Mouse (Mus musculus): ENCODE data around the gene St5. TPM values are rescaled to one million over a fixed set of nuclear protein-coding genes. Genes with fewer than 3 reads are reported as not detected.
A peak's percentile ranks its signal among the peaks of the same experiment; 100 is the strongest.

St5 gene
- polyA plus RNA-seq, 1 experiment from 2014 or later: 53.3 TPM

DNA sequence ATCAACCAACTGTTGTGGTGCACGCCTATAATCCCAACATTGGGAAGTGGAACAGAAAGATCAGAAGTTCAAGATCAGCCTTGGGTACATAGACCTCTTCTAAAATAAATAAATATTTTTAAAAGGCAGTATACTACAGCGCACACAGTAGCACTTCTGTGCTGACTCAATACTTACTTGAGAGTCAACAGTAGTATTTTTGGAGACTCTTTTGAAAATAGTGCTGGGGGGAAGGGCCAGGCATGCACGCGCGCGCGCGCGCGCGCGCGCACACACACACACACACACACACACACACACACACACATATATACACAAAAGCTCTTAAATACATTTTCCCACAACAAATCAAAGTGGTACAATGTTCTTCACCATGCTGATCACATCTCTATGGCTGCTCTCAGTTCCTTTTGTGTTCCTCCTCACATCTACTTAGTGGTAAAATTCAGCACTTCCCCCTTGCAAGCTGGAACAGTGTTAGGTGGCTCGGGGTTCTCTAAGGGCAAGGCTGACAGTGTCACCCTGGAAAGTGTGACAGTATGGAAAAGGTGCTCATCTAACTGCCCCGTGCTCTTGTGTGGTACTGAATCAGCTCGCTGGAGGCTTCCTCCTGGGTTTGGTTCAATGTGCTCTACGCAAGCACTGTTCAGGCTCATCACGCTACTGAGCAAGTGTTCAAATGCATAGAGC lies 60.0 kb downstream of the St5 start:
- Histone ChIP-seq H3K4me1 (ENCODE audit: control insufficient read depth, insufficient read depth, low read length) (peaks cover 8% of the 10 kb centered on the region), H3K27me3 (ENCODE audit: control insufficient read depth, insufficient read depth, low read length) (no peaks in the 10 kb centered on the region), H3K9ac (replicated peaks; ENCODE audit: low read depth, low read length) (no peak overlapping the region), H3K36me3 (ENCODE audit: control insufficient read depth, insufficient read depth, low read length) (no peaks in the 10 kb centered on the region), H3K4me2 (replicated peaks; ENCODE audit: low read depth, low read length) (no peak overlapping the region), H3K27ac (ENCODE audit: low read length) (no peak overlapping the region), H3K4me3 (ENCODE audit: low read depth, low read length) (no peak overlapping the region), H3K9me3 (ENCODE audit: control insufficient read depth, low read depth, low read length) (no peaks in the 10 kb centered on the region)
- no peak for ATAC-seq (ENCODE audit: insufficient number of reproducible peaks, insufficient read depth, low FRiP score, low read depth)
- WGBS: 94% methylated on average over 18 of the region's 18 CpGs

DNA sequence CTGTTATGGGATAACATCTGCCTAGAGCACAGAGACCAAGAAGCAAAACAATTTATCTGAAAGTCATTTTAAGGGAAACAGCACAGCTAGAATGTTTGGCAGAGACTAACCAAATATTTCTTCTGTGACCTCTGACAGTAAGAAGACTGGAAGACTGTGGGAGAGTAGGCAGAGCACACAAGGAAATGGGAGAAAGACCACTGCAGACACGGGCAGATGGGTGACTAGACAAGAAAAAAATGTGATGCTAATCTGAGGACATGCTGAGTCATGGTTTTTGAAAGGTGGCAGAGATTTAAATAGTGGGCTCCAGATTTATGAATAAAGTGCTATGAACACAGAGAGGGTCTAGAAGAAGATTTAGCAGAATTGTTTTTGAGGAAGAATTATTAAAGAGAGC lies 61.4 kb downstream of the St5 start:
- WGBS: 7% methylated on average over 1 of the region's 1 CpGs
- no peak for ATAC-seq (ENCODE audit: insufficient number of reproducible peaks, insufficient read depth, low FRiP score, low read depth)
- no peak overlapping the region for H3K9ac ChIP-seq (replicated peaks; ENCODE audit: low read depth, low read length)
- H3K27ac ChIP-seq (ENCODE audit: low read length): no peak overlapping the region
- no peaks in the 10 kb centered on the region for H3K36me3 ChIP-seq (ENCODE audit: control insufficient read depth, insufficient read depth, low read length)
- no peak overlapping the region for H3K4me3 ChIP-seq (ENCODE audit: low read depth, low read length)
- peaks cover 12% of the 10 kb centered on the region for H3K4me1 ChIP-seq (ENCODE audit: control insufficient read depth, insufficient read depth, low read length)
- no peaks in the 10 kb centered on the region for H3K27me3 ChIP-seq (ENCODE audit: control insufficient read depth, insufficient read depth, low read length)
- no peak overlapping the region for H3K4me2 ChIP-seq (replicated peaks; ENCODE audit: low read depth, low read length)
- no peaks in the 10 kb centered on the region for H3K9me3 ChIP-seq (ENCODE audit: control insufficient read depth, low read depth, low read length)

DNA sequence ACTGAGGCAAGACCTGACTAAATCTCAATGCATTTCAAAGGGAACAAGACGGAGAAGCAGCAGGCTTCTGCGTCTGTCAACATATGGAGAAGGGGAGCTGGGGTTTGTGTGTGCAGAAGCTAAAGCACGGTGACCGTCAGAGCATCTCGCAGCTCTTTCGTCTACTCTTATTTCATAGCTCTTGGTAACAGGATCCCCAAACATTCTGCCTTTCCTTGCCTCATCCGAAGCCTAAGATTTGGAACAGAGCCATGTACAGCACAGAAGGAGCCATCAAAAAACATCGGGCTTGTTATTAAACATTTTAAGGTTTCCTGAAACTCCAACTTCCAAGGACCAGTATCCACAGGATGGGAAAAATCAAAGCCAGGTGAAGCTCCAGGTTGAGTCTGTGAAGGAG lies 62.3 kb downstream of the St5 start:
- peaks cover 12% of the 10 kb centered on the region for H3K4me1 ChIP-seq (ENCODE audit: control insufficient read depth, insufficient read depth, low read length)
- H3K9ac ChIP-seq (replicated peaks; ENCODE audit: low read depth, low read length): no peak overlapping the region
- H3K9me3 ChIP-seq (ENCODE audit: control insufficient read depth, low read depth, low read length): no peaks in the 10 kb centered on the region
- no peaks in the 10 kb centered on the region for H3K36me3 ChIP-seq (ENCODE audit: control insufficient read depth, insufficient read depth, low read length)
- no peaks in the 10 kb centered on the region for H3K27me3 ChIP-seq (ENCODE audit: control insufficient read depth, insufficient read depth, low read length)
- WGBS: 57% methylated on average over 8 of the region's 8 CpGs
- no peak overlapping the region for H3K4me3 ChIP-seq (ENCODE audit: low read depth, low read length)
- no peak for ATAC-seq (ENCODE audit: insufficient number of reproducible peaks, insufficient read depth, low FRiP score, low read depth)
- H3K27ac ChIP-seq (ENCODE audit: low read length): no peak overlapping the region
- H3K4me2 ChIP-seq (replicated peaks; ENCODE audit: low read depth, low read length): no peak overlapping the region

DNA sequence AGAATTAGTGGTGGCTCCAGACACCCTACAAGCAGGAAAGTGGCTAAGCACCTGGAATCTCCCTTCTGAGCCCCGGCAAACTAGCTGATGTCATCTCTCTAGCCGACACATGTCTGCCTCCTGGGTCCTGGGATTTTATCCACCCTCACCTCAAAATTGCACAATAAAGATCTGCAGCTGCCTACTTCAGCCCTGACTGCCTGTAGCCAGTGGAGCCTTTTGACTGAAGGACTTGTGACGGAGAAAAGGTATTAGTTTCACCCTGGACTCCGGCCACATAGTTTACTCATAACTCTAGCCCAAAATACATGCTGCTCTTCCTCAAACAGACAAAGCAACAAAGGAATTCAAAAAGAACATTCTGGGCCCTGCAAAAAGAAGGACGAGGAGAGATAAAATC lies 66.0 kb downstream of the St5 start:
- WGBS: 52% methylated on average over 5 of the region's 5 CpGs
- Histone ChIP-seq H3K27ac (ENCODE audit: low read length) (no peak overlapping the region), H3K4me3 (ENCODE audit: low read depth, low read length) (no peak overlapping the region), H3K4me1 (ENCODE audit: control insufficient read depth, insufficient read depth, low read length) (peaks cover 12% of the 10 kb centered on the region), H3K9me3 (ENCODE audit: control insufficient read depth, low read depth, low read length) (no peaks in the 10 kb centered on the region), H3K4me2 (replicated peaks; ENCODE audit: low read depth, low read length) (no peak overlapping the region), H3K36me3 (ENCODE audit: control insufficient read depth, insufficient read depth, low read length) (no peaks in the 10 kb centered on the region), H3K27me3 (ENCODE audit: control insufficient read depth, insufficient read depth, low read length) (no peaks in the 10 kb centered on the region), H3K9ac (replicated peaks; ENCODE audit: low read depth, low read length) (no peak overlapping the region)
- no peak for ATAC-seq (ENCODE audit: insufficient number of reproducible peaks, insufficient read depth, low FRiP score, low read depth)

DNA sequence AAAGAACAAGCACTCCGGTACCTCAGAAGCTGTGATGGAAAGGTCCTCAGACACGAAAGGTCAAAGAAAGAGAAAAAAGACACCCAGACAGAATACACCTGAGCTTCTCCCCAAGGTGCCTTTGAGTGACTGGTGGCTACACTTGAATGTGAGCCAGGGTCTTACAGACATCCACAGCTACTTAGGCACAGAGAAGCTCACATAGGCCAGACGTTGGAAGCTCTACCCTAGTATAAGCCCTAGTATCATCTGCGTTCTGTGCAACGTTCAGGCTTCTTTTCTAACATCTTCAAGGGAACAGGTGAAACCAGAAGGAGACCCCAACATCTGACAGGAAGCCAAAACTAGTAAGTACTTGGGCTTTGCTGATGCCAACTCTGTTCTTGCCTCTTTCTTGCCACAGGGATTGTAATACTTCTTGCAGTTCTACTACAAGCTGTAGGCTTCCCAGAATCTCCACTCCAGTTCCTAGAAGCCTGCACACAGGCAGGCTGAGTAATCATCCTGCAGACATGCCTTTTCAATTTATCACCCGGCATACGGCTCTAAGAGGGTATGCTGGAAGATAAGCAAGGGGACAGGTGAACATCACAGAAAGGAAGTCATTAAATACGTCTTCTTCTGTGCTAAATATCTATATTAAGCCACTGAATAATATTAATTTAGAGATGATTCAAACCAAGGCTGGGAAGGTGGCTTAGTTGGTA lies 67.2 kb downstream of the St5 start:
- Histone ChIP-seq H3K27ac (ENCODE audit: low read length) (no peak overlapping the region), H3K4me2 (replicated peaks; ENCODE audit: low read depth, low read length) (no peak overlapping the region), H3K9ac (replicated peaks; ENCODE audit: low read depth, low read length) (no peak overlapping the region), H3K4me3 (ENCODE audit: low read depth, low read length) (no peak overlapping the region), H3K36me3 (ENCODE audit: control insufficient read depth, insufficient read depth, low read length) (no peaks in the 10 kb centered on the region), H3K27me3 (ENCODE audit: control insufficient read depth, insufficient read depth, low read length) (no peaks in the 10 kb centered on the region), H3K9me3 (ENCODE audit: control insufficient read depth, low read depth, low read length) (no peaks in the 10 kb centered on the region), H3K4me1 (ENCODE audit: control insufficient read depth, insufficient read depth, low read length) (peaks cover 4% of the 10 kb centered on the region)
- WGBS: 77% methylated on average over 8 of the region's 8 CpGs
- peak; percentile 49; the same call in 1 of the 2 replicates for ATAC-seq (ENCODE audit: insufficient number of reproducible peaks, insufficient read depth, low FRiP score, low read depth)

DNA sequence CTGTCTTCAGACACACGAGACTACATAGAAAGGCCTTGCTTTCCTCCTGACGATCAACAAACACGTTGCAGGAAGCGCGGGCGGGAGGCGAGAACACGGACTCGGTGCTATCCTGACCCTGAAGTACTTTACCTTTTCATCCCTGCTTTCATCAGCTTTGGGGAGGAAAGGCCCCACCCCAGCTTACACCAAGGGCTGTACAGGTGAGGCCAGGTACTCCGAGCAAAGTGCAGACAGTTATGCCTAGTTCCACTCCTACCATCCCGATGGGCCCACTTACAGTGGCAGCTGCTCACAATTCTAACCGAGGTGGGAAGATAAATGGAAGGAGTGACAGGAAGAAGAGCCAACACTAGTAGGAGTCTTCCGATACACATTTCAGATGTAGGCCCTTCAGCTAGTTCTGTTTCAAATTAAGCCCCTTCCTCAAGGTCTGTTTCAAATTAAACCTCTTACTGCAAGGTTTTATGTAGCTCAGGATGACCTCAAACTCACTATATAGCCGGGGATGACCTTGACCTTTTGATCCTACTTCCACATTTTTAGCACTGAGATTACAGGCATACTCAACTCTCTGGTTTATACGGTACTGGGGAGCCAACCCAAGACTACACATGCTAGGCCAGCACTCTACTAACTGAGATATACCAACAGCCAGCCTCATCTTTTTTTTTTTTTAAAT lies 69.9 kb downstream of the St5 start:
- Histone ChIP-seq H3K9me3 (ENCODE audit: control insufficient read depth, low read depth, low read length) (no peaks in the 10 kb centered on the region), H3K9ac (replicated peaks; ENCODE audit: low read depth, low read length) (no peak overlapping the region), H3K36me3 (ENCODE audit: control insufficient read depth, insufficient read depth, low read length) (no peaks in the 10 kb centered on the region), H3K4me3 (ENCODE audit: low read depth, low read length) (no peak overlapping the region), H3K27me3 (ENCODE audit: control insufficient read depth, insufficient read depth, low read length) (no peaks in the 10 kb centered on the region), H3K4me1 (ENCODE audit: control insufficient read depth, insufficient read depth, low read length) (peaks cover 20% of the 10 kb centered on the region), H3K27ac (ENCODE audit: low read length) (no peak overlapping the region), H3K4me2 (replicated peaks; ENCODE audit: low read depth, low read length) (no peak overlapping the region)
- no peak for ATAC-seq (ENCODE audit: insufficient number of reproducible peaks, insufficient read depth, low FRiP score, low read depth)
- 85% methylated on average over 15 of the region's 15 CpGs for WGBS

DNA sequence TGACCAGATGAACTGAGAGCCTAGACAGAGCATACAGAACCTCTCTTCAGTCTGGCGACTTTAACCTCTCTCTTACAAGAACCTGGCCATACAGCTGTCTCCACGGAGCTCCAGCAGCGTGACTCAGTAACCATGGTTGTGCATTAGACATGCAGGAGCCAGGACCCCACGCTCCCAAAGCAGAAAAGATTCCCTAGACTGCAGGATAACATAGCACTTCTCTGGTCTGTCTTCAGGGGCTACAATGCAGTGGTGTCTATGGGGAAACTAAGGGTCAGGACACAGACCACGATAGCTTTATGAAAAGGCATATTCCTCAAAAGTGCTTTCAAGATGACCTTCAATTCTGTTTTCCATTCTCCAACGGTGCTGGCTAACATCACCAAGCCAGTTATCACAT lies 72.1 kb downstream of the St5 start:
- WGBS: 77% methylated on average over 6 of the region's 6 CpGs
- Histone ChIP-seq H3K4me2 (replicated peaks; ENCODE audit: low read depth, low read length) (no peak overlapping the region), H3K36me3 (ENCODE audit: control insufficient read depth, insufficient read depth, low read length) (no peaks in the 10 kb centered on the region), H3K9ac (replicated peaks; ENCODE audit: low read depth, low read length) (no peak overlapping the region), H3K4me3 (ENCODE audit: low read depth, low read length) (no peak overlapping the region), H3K4me1 (ENCODE audit: control insufficient read depth, insufficient read depth, low read length) (peaks cover 16% of the 10 kb centered on the region), H3K27ac (ENCODE audit: low read length) (no peak overlapping the region), H3K27me3 (ENCODE audit: control insufficient read depth, insufficient read depth, low read length) (no peaks in the 10 kb centered on the region), H3K9me3 (ENCODE audit: control insufficient read depth, low read depth, low read length) (no peaks in the 10 kb centered on the region)
- no peak for ATAC-seq (ENCODE audit: insufficient number of reproducible peaks, insufficient read depth, low FRiP score, low read depth)

DNA sequence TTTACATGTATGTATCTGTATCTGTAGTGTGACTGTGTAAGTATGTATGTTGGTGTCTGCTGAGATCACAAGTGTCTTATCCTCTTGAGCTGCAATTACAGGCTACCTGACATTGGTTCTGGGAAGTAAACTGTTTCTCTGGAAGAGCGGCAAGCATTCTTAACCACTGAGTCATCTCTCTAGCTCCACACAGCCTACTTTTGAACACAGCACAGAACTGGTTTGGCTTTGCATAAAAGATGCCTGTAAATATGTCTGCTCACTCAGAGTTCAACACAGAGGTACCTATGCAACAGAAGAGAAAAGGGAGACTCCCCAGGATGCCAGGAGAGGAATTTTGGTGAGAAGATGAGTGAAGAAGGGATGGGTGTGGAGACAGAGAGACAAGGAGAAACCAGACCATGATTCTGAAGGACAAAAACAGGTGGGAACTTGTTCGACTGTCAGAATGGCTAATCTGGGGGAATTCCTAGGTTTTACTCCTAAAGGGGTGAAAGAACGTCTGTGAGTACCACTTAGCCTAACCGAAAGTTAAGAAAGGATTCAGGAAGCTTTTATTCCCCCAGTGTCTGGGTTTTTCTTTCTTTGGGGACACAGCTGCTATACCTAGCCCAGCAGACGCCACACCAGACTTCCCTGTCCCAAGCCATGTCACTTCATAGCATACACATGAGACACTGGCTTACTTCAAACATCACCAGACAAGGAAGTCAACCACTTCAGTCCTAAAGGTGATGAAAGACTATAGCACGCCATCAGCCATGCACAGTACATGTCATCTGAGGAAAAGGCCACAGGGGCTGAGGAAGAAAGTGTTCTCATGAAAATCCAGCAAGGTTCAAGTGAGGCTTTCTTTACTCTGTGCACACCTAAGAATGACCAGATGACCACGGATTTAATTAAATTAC lies 73.3 kb downstream of the St5 start:
- Histone ChIP-seq H3K4me2 (replicated peaks; ENCODE audit: low read depth, low read length) (no peak overlapping the region), H3K27ac (ENCODE audit: low read length) (peak overlapping the region; percentile 24; the same call in 1 of the 2 replicates), H3K4me3 (ENCODE audit: low read depth, low read length) (no peak overlapping the region), H3K9me3 (ENCODE audit: control insufficient read depth, low read depth, low read length) (no peaks in the 10 kb centered on the region), H3K9ac (replicated peaks; ENCODE audit: low read depth, low read length) (no peak overlapping the region), H3K36me3 (ENCODE audit: control insufficient read depth, insufficient read depth, low read length) (no peaks in the 10 kb centered on the region), H3K4me1 (ENCODE audit: control insufficient read depth, insufficient read depth, low read length) (peaks cover 16% of the 10 kb centered on the region), H3K27me3 (ENCODE audit: control insufficient read depth, insufficient read depth, low read length) (no peaks in the 10 kb centered on the region)
- ATAC-seq (ENCODE audit: insufficient number of reproducible peaks, insufficient read depth, low FRiP score, low read depth): no peak
- whole genome bisulfite sequencing: 67% methylated on average over 7 of the region's 7 CpGs

Measured in stomach, embryonic 14.5 days (tissue).